Mouse (Mus musculus) MEL (cell line): ENCODE measurements around the gene Elovl1. TPM values are rescaled to one million over a fixed set of nuclear protein-coding genes. Genes with fewer than 3 reads are reported as not detected.

Source experiments
- DNase-seq: peaks from one replicate; pipeline ENCODE4 v3.0.0; 2011; ENCODE audit warnings: low read depth, low spot score
- H3K27ac ChIP-seq: 2 replicates; pipeline ENCODE4 v1.5.1; 2012; ENCODE audit warnings: low read depth, mild to moderate bottlenecking, control low read depth, low read length, moderate library complexity; ENCODE audit not compliant: control insufficient read depth
- H3K27me3 ChIP-seq, 2 experiments: fragments of 150-350 bp in 1 of 2; sonication (generic) in 1 of 2; 2 replicates each; pipeline ENCODE4 v1.6.1; 2012; ENCODE audit warnings: low read length in 2 of 2, mild to moderate bottlenecking in 2 of 2, improper control_type of control experiment in 1 of 2, moderate library complexity in 1 of 2; ENCODE audit not compliant: insufficient read depth in 2 of 2, control insufficient read depth in 1 of 2
- H3K36me3 ChIP-seq, 2 experiments: 2 replicates each; pipeline ENCODE4 v1.6.1; 2012 to 2014; ENCODE audit warnings: low read length in 2 of 2, improper control_type of control experiment in 1 of 2, inconsistent platforms in 1 of 2, mild to moderate bottlenecking in 1 of 2; ENCODE audit not compliant: insufficient read depth in 2 of 2, control insufficient read depth in 1 of 2
- H3K4me1 ChIP-seq, 2 experiments: fragments of 150-350 bp in 1 of 2; sonication (generic) in 1 of 2; 2 replicates each; pipeline ENCODE4 v1.6.1; 2012; ENCODE audit warnings: low read length in 2 of 2, improper control_type of control experiment in 1 of 2, mild to moderate bottlenecking in 1 of 2; ENCODE audit not compliant: insufficient read depth in 2 of 2, control insufficient read depth in 1 of 2
- H3K4me3 ChIP-seq, 2 experiments: fragments of 150-350 bp in 1 of 2; sonication (generic) in 1 of 2; 2 replicates each; pipeline ENCODE4 v1.5.1; 2012; ENCODE audit warnings: low read depth in 2 of 2, low read length in 2 of 2, mild to moderate bottlenecking in 2 of 2, moderate library complexity in 2 of 2, control low read depth in 1 of 2, improper control_type of control experiment in 1 of 2; ENCODE audit not compliant: control insufficient read depth in 1 of 2, insufficient read depth in 1 of 2
- H3K79me2 ChIP-seq: 2 replicates; pipeline ENCODE4 v1.6.1; 2012; ENCODE audit warnings: mild to moderate bottlenecking, low read length, moderate library complexity; ENCODE audit not compliant: control insufficient read depth, poor library complexity, insufficient read depth
- H3K9ac ChIP-seq: 2 replicates; pipeline ENCODE4 v1.6.1; 2012; ENCODE audit warnings: low read depth, mild to moderate bottlenecking, control low read depth, low read length, moderate library complexity; ENCODE audit not compliant: control insufficient read depth, poor library complexity, severe bottlenecking
- H3K9me3 ChIP-seq: fragments of 150-350 bp; sonication (generic); replicated peaks from 2 replicates; pipeline ENCODE4 v1.6.1; 2012; ENCODE audit warnings: mild to moderate bottlenecking, low read length, improper control_type of control experiment, moderate library complexity; ENCODE audit not compliant: insufficient read depth
- BHLHE40 ChIP-seq: IDR thresholded peaks from 2 replicates; pipeline ENCODE4 v1.6.1; 2012; ENCODE audit warnings: low read depth, mild to moderate bottlenecking, inconsistent platforms, low read length, improper control_type of control experiment, borderline replicate concordance
- CHD2 ChIP-seq: IDR thresholded peaks from 2 replicates; pipeline ENCODE4 v1.6.1; 2011; ENCODE audit warnings: low read length, improper control_type of control experiment
- EP300 ChIP-seq, 2 experiments: IDR thresholded peaks; 2 replicates each; pipeline ENCODE4 v1.6.1; 2011; ENCODE audit warnings: improper control_type of control experiment in 2 of 2, low read length in 2 of 2, low read depth in 1 of 2, mild to moderate bottlenecking in 1 of 2
- ETS1 ChIP-seq: IDR thresholded peaks from 2 replicates; pipeline ENCODE4 v1.6.1; 2012; ENCODE audit warnings: low read depth, mild to moderate bottlenecking, inconsistent platforms, low read length, improper control_type of control experiment, moderate library complexity
- GATA1 ChIP-seq: IDR thresholded peaks from 2 replicates; pipeline ENCODE4 v1.6.1; 2011; ENCODE audit warnings: low read depth, low read length, improper control_type of control experiment
- HCFC1 ChIP-seq: IDR thresholded peaks from 2 replicates; pipeline ENCODE4 v1.6.1; 2012; ENCODE audit warnings: low read depth, mild to moderate bottlenecking, inconsistent platforms, low read length, improper control_type of control experiment, moderate library complexity
- JUND ChIP-seq: IDR thresholded peaks from 2 replicates; pipeline ENCODE4 v1.6.1; 2011; ENCODE audit warnings: low read depth, mild to moderate bottlenecking, improper control_type of control experiment, low read length
- MAFK ChIP-seq: IDR thresholded peaks from 2 replicates; pipeline ENCODE4 v1.6.1; 2011; ENCODE audit warnings: low read depth, mild to moderate bottlenecking, low read length, improper control_type of control experiment, borderline replicate concordance
- MAX ChIP-seq: IDR thresholded peaks from 2 replicates; pipeline ENCODE4 v1.6.1; 2011; ENCODE audit warnings: low read length, improper control_type of control experiment
- MEF2A ChIP-seq: IDR thresholded peaks from 2 replicates; pipeline ENCODE4 v1.6.1; 2014; ENCODE audit warnings: low read depth, mild to moderate bottlenecking, inconsistent platforms, low read length, improper control_type of control experiment; ENCODE audit not compliant: poor library complexity, insufficient replicate concordance, severe bottlenecking; ENCODE audit errors: extremely low read depth
- MXI1 ChIP-seq: IDR thresholded peaks from 2 replicates; pipeline ENCODE4 v1.6.1; 2011; ENCODE audit warnings: mild to moderate bottlenecking, low read depth, low read length, improper control_type of control experiment
- MYC ChIP-seq: IDR thresholded peaks from 2 replicates; pipeline ENCODE4 v1.6.1; 2011; ENCODE audit warnings: low read depth, mild to moderate bottlenecking, low read length, improper control_type of control experiment, moderate library complexity
- NRF1 ChIP-seq: IDR thresholded peaks from 2 replicates; pipeline ENCODE4 v1.6.1; 2014; ENCODE audit warnings: low read depth, mild to moderate bottlenecking, inconsistent platforms, low read length, improper control_type of control experiment, moderate library complexity; ENCODE audit not compliant: poor library complexity, insufficient read depth, severe bottlenecking
- POLR2A ChIP-seq, 2 experiments: IDR thresholded peaks; 2 replicates each; pipeline ENCODE4 v1.6.1; 2011 to 2012; ENCODE audit warnings: low read length in 2 of 2, mild to moderate bottlenecking in 2 of 2, control low read depth in 1 of 2, improper control_type of control experiment in 1 of 2, low read depth in 1 of 2, moderate library complexity in 1 of 2; ENCODE audit not compliant: control insufficient read depth in 1 of 2, insufficient read depth in 1 of 2, poor library complexity in 1 of 2
- RCOR1 ChIP-seq: IDR thresholded peaks from 2 replicates; pipeline ENCODE4 v1.6.1; 2012; ENCODE audit warnings: low read depth, mild to moderate bottlenecking, inconsistent platforms, low read length, improper control_type of control experiment
- SMC3 ChIP-seq: IDR thresholded peaks from 2 replicates; pipeline ENCODE4 v1.6.1; 2011; ENCODE audit warnings: low read depth, low read length, improper control_type of control experiment
- TAL1 ChIP-seq: IDR thresholded peaks from 2 replicates; pipeline ENCODE4 v1.6.1; 2012; ENCODE audit warnings: mild to moderate bottlenecking, inconsistent platforms, low read length, moderate library complexity, mixed read lengths
- USF1 ChIP-seq: IDR thresholded peaks from 2 replicates; pipeline ENCODE4 v1.6.1; 2014; ENCODE audit warnings: low read depth, mild to moderate bottlenecking, inconsistent platforms, low read length, improper control_type of control experiment, moderate library complexity
- USF2 ChIP-seq, 2 experiments: IDR thresholded peaks; 2 replicates each; pipeline ENCODE4 v1.6.1; 2011 to 2012; ENCODE audit warnings: improper control_type of control experiment in 2 of 2, low read length in 2 of 2, borderline replicate concordance in 1 of 2, inconsistent platforms in 1 of 2, low read depth in 1 of 2, mild to moderate bottlenecking in 1 of 2; ENCODE audit not compliant: insufficient read depth in 1 of 2
- ZKSCAN1 ChIP-seq: IDR thresholded peaks from 2 replicates; pipeline ENCODE4 v1.6.1; 2012; ENCODE audit warnings: low read depth, mild to moderate bottlenecking, inconsistent platforms, low read length, improper control_type of control experiment, moderate library complexity
- ZMIZ1 ChIP-seq: IDR thresholded peaks from 2 replicates; pipeline ENCODE4 v1.6.1; 2012; ENCODE audit warnings: low read depth, mild to moderate bottlenecking, inconsistent platforms, low read length, improper control_type of control experiment, moderate library complexity
- polyA plus RNA-seq, 2 experiments: library from polyadenylated mRNA; stranded (reverse) in 1 of 2; unstranded in 1 of 2; fragments of >175 nt in 1 of 2; fragments of >200 nt in 1 of 2; gene quantifications; 2 replicates each; pipeline versions ENCODE4 v1.2.1 to v1.2.4; 2012; ENCODE audit warnings: low replicate concordance in 2 of 2, low read depth in 1 of 2; ENCODE audit not compliant: insufficient read length in 2 of 2, insufficient read depth in 1 of 2, missing spikeins in 1 of 2
- total RNA-seq: library from RNA; depleted of rRNA; stranded (reverse); fragments of 300-350 nt; gene quantifications from 2 replicates; pipeline ENCODE4 v1.2.3, GENCODE M21; 2012

Gene Elovl1
- total and polyA plus RNA-seq, 3 experiments: 134 to 391 (median 246) TPM

DNA sequence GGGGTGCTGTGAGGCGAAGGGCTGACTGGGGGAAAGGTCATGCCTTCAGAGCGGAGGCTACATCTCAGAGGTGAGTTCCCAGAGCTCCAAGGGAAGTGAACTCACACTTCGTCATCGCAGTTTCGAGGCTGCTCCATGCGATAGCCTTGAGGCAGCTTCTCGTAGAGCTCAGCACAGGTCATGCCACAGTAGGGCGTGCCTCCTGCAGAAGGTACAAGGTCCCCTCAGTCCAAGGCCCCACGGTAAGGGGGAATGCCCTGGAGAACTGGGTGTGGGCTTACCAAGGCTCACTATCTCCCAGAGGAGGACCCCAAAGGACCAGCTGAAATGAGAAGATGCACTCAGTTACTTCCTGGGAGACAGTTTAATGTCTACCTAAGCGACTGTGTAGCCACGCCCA, 44.8 kb downstream of the Elovl1 start:
- no peak for DNase-seq
- Histone ChIP-seq H3K9ac (no peak overlapping the region), H3K27me3 (peaks cover 16 to 22% of the 10 kb centered on the region in 2 experiments), H3K4me1 (no peaks in the 10 kb centered on the region), H3K79me2 (no peaks in the 10 kb centered on the region), H3K4me3 (no peak overlapping the region), H3K9me3 (no peaks in the 10 kb centered on the region), H3K36me3 (no peaks in the 10 kb centered on the region), H3K27ac (no peak overlapping the region)
- TF ChIP-seq EP300 (IDR thresholded peaks at IDR 0.05; ENCODE audit: low read depth in 1 of 2, low read length in 2 of 2) (no peak), HCFC1 (no peak), ETS1 (no peak), JUND (no peak), USF2 (IDR thresholded peaks at IDR 0.05; ENCODE audit: borderline replicate concordance in 1 of 2, insufficient read depth in 1 of 2, low read depth in 1 of 2, low read length in 2 of 2) (no peak), MYC (no peak), MXI1 (no peak), GATA1 (no peak), SMC3 (no peak), NRF1 (no peak), CHD2 (no peak), POLR2A (IDR thresholded peaks at IDR 0.05; ENCODE audit: control insufficient read depth in 1 of 2, insufficient read depth in 1 of 2, low read depth in 1 of 2, low read length in 2 of 2, poor library complexity in 1 of 2) (no peak), RCOR1 (no peak), ZKSCAN1 (no peak), TAL1 (no peak)

DNA sequence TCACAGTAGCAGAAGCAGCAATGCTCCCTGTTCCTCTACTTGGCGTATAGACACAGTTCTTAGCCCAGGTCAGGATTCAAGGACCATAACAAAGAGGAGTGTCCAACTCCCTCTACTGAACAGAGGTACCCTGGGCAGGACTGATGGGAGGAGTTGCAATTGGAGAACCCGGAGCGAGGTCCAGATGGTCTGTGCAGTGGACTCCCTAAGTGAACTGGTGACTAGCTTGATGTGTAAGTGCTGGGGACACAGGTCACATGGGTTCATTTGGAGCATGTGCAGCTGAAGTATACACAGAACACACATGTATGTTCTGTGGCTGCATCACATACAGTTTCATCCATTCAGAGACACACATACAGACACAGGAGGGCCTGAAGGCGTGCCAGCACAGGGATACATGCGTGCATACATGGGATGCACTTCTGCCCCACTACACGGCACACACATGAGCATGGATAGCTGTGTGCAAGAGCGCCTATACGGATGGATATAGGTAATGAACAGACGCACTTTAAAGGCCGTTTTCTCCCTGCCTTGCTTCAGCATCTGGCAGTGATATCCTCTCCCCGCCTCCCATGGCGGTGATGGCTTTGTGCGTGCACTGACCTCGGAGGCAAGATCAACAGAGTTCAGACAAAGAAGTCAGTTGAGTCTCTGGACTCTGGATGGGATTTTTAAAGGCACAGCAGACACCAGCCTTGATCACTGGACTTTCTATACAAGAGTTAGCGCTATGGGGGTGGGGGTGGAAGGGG, 49.1 kb downstream of the Elovl1 start:
- H3K9me3 ChIP-seq: no peaks in the 10 kb centered on the region
- no peak overlapping the region for H3K4me3 ChIP-seq
- no peaks in the 10 kb centered on the region for H3K4me1 ChIP-seq
- peaks cover 11 to 13% of the 10 kb centered on the region in 2 experiments for H3K27me3 ChIP-seq
- DNase-seq: no peak
- no peaks in the 10 kb centered on the region for H3K36me3 ChIP-seq
- no peak for TF ChIP-seq MAFK
- TF ChIP-seq ZMIZ1: no peak
- TF ChIP-seq MAX: no peak
- TF ChIP-seq GATA1: no peak
- TF ChIP-seq USF2 (IDR thresholded peaks at IDR 0.05; ENCODE audit: borderline replicate concordance in 1 of 2, insufficient read depth in 1 of 2, low read depth in 1 of 2, low read length in 2 of 2): no peak
- no peak for TF ChIP-seq MEF2A
- TF ChIP-seq TAL1: no peak
- TF ChIP-seq USF1: no peak
- no peak for TF ChIP-seq BHLHE40
- TF ChIP-seq NRF1: no peak
- no peak for TF ChIP-seq POLR2A (IDR thresholded peaks at IDR 0.05; ENCODE audit: control insufficient read depth in 1 of 2, insufficient read depth in 1 of 2, low read depth in 1 of 2, low read length in 2 of 2, poor library complexity in 1 of 2)
- no peak overlapping the region for H3K9ac ChIP-seq
- no peak overlapping the region for H3K27ac ChIP-seq
- H3K79me2 ChIP-seq: no peaks in the 10 kb centered on the region
